Mouse (Mus musculus) testis, adult 2 months (tissue): ENCODE results near the gene Add3. TPM values are rescaled to one million over a fixed set of nuclear protein-coding genes. Genes with fewer than 3 reads are reported as not detected.

Experiments
- H3K27ac ChIP-seq: fragments of 200-500 bp; 2 replicates; pipeline ENCODE4 v1.5.1; 2012; ENCODE audit warnings: low read depth, low read length; ENCODE audit not compliant: control insufficient read depth, insufficient read depth
- H3K27me3 ChIP-seq: fragments of 200-500 bp; 2 replicates; pipeline ENCODE4 v1.6.1; 2012; ENCODE audit warnings: mild to moderate bottlenecking, low read length, moderate library complexity; ENCODE audit not compliant: control insufficient read depth, insufficient read depth
- H3K36me3 ChIP-seq: fragments of 200-500 bp; 2 replicates; pipeline ENCODE4 v1.6.1; 2012; ENCODE audit warnings: mild to moderate bottlenecking, low read length; ENCODE audit not compliant: control insufficient read depth, insufficient read depth
- H3K4me1 ChIP-seq: fragments of 200-500 bp; 2 replicates; pipeline ENCODE4 v1.6.1; 2012; ENCODE audit warnings: low read length; ENCODE audit not compliant: control insufficient read depth, insufficient read depth
- H3K4me3 ChIP-seq: fragments of 200-500 bp; 2 replicates; pipeline ENCODE4 v1.5.1; 2012; ENCODE audit warnings: low read depth, mild to moderate bottlenecking, low read length, moderate library complexity, mixed read lengths; ENCODE audit not compliant: control insufficient read depth
- CTCF ChIP-seq: fragments of 200-500 bp; IDR thresholded peaks from 2 replicates; pipeline ENCODE4 v1.5.1; 2012; ENCODE audit warnings: low read depth, mild to moderate bottlenecking, inconsistent platforms, low read length, moderate library complexity; ENCODE audit not compliant: control insufficient read depth, insufficient read depth, insufficient replicate concordance
- POLR2A ChIP-seq: fragments of 200-500 bp; IDR thresholded peaks from 2 replicates; pipeline ENCODE4 v1.6.1; 2012; ENCODE audit warnings: low read depth, mild to moderate bottlenecking, inconsistent platforms, low read length, moderate library complexity; ENCODE audit not compliant: control insufficient read depth
- polyA plus RNA-seq: library from polyadenylated mRNA; depleted of rRNA; stranded (reverse); fragments of >200 nt; gene quantifications from 2 replicates; pipeline ENCODE4 v1.2.3, GENCODE M21; 2012

Gene Add3
- polyA plus RNA-seq, 1 experiment = 29.0 TPM

DNA sequence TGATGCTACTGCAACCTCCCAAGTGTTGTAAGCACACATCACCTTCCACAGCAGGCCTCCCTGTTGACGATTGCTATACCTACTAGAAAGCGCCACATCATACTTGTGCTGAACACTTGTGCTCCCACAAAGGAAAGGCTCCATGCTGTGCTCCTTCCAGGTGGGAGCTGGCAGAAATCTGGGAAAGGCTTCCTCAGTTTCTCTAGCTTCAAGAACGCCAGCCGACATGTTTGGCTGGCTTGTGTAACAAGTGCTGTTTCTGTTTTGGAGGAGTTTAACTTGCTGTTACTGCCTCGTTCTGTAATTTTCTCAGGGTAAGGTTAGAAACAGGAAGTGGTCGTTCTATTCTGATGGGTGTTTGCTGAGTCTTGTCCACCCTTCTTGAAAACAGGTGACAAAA lies 22.7 kb downstream of the Add3 start:
- H3K4me3 ChIP-seq = no peak overlapping the region
- no peak overlapping the region for H3K27ac ChIP-seq
- no peak for TF ChIP-seq CTCF
- TF ChIP-seq POLR2A = no peak
- peaks cover 2% of the 10 kb centered on the region for H3K36me3 ChIP-seq
- no peaks in the 10 kb centered on the region for H3K27me3 ChIP-seq
- H3K4me1 ChIP-seq = no peaks in the 10 kb centered on the region

DNA sequence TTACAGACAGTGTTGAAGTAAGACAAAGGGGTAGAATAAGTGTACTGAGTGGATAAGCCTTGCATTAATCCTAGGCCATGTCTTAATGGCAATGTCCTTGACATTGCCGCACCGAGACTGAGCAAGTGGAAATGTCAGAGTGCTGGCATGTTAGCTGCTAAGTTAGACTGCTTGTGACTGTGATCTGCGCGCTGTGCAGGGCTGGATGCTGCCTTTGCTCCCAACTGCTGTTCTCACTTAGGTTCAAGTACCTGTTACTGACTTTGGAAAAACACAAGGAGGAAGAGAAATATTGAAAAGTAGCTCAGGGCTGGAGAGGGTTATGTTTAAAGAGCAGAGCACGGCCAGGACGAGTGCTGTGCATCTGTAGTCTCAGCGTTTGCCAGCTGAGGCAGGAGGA lies 24.4 kb downstream of the Add3 start:
- Histone ChIP-seq H3K4me3 (no peak overlapping the region), H3K27ac (no peak overlapping the region), H3K27me3 (no peaks in the 10 kb centered on the region), H3K4me1 (no peaks in the 10 kb centered on the region), H3K36me3 (peaks cover 2% of the 10 kb centered on the region)
- TF ChIP-seq CTCF (no peak), POLR2A (no peak)

- H3K4me3 ChIP-seq = no peak overlapping the region
- H3K27ac ChIP-seq = no peak overlapping the region
- TF ChIP-seq CTCF (no peak), POLR2A (no peak)
- peaks cover 2% of the 10 kb centered on the region for H3K36me3 ChIP-seq
- H3K4me1 ChIP-seq = no peaks in the 10 kb centered on the region
- H3K27me3 ChIP-seq = no peaks in the 10 kb centered on the region
These were observed 25.3 kb downstream of the Add3 start for GRCm38 (mm10) chr19:53165305-53166240.

DNA sequence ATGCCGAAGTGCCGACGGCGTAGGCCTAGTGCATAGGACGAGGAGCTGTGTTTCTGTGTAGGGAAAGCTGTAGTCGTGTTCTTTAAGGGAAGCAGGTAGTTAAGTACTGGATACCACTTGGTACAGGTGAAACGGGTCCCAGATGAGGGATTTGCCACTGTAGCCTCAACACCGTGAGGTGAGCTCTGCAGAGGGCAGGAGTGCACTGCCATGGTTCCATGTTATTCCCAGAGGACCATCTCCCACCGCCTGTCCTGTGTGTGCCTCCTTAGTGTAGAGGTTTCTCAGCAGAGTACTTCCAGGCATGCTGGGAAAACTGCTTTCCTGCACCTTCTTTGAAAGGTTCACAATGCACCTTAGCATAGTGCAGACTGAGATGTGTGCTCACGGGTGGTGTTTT lies 26.1 kb downstream of the Add3 start:
- no peak overlapping the region for H3K4me3 ChIP-seq
- TF ChIP-seq POLR2A (no peak), CTCF (no peak)
- peaks cover 2% of the 10 kb centered on the region for H3K36me3 ChIP-seq
- no peaks in the 10 kb centered on the region for H3K4me1 ChIP-seq
- H3K27ac ChIP-seq = no peak overlapping the region
- H3K27me3 ChIP-seq = no peaks in the 10 kb centered on the region

GRCm38 (mm10) chr19:53168576-53168975 lies 28.3 kb downstream of the Add3 start:
- TF ChIP-seq POLR2A (no peak), CTCF (no peak)
- Histone ChIP-seq H3K4me1 (no peaks in the 10 kb centered on the region), H3K36me3 (no peaks in the 10 kb centered on the region; the same call in 1 of the 2 replicates), H3K4me3 (no peak overlapping the region), H3K27me3 (no peaks in the 10 kb centered on the region), H3K27ac (no peak overlapping the region)

- Histone ChIP-seq H3K36me3 (no peaks in the 10 kb centered on the region; the same call in 1 of the 2 replicates), H3K27me3 (no peaks in the 10 kb centered on the region), H3K4me3 (no peak overlapping the region), H3K4me1 (no peaks in the 10 kb centered on the region), H3K27ac (no peak overlapping the region)
- TF ChIP-seq CTCF (no peak), POLR2A (no peak)
These were observed 30.4 kb downstream of the Add3 start for GRCm38 (mm10) chr19:53170651-53171050.

- no peak for TF ChIP-seq CTCF
- no peak for TF ChIP-seq POLR2A
- no peaks in the 10 kb centered on the region; the same call in 1 of the 2 replicates for H3K36me3 ChIP-seq
- no peak overlapping the region for H3K4me3 ChIP-seq
- no peaks in the 10 kb centered on the region for H3K4me1 ChIP-seq
- H3K27me3 ChIP-seq = no peaks in the 10 kb centered on the region
- no peak overlapping the region for H3K27ac ChIP-seq
These were observed 33.8 kb downstream of the Add3 start for GRCm38 (mm10) chr19:53174034-53174433.

DNA sequence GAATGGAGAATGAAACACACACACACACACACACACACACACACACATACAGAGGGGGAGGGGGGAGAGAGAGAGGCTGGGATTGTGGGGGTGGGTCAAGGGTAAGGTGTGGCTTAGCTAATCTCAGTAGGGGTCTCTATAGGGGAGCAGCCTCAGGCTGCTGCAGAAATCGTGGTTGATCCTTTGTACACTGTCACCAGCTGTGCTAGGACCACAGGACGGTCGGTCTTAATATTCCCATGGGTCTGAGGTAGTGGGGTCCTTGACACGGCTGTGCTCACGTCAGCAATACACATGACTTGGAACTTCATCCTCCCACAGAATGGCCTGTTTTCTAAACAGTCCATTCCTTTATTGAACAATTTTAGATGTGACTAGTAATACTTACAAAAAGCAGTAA lies 35.3 kb downstream of the Add3 start:
- H3K27ac ChIP-seq = no peak overlapping the region
- H3K36me3 ChIP-seq = no peaks in the 10 kb centered on the region; the same call in 1 of the 2 replicates
- TF ChIP-seq POLR2A = no peak
- TF ChIP-seq CTCF = no peak
- no peak overlapping the region for H3K4me3 ChIP-seq
- no peaks in the 10 kb centered on the region for H3K27me3 ChIP-seq
- no peaks in the 10 kb centered on the region; the same call in 1 of the 2 replicates for H3K4me1 ChIP-seq
